Mouse (Mus musculus) stomach, postnatal 0 days (tissue): ENCODE measurements at regions not wholly inside any gene's neighbourhood (a gene's known extent, or its start where the extent isn't known, plus 50 kb on each side); places are given as distances from the start of the nearest gene placed in this dataset.

Source experiments
- CTCF ChIP-seq: IDR thresholded peaks from 2 replicates; pipeline ENCODE4 v1.5.1; 2016; ENCODE audit warnings: antibody characterized with exemption, low read depth, mild to moderate bottlenecking, moderate library complexity
- EP300 ChIP-seq: optimal IDR thresholded peaks from 2 replicates; pipeline ENCODE3; 2016; ENCODE audit warnings: antibody characterized with exemption

GRCm38 (mm10) chr8:35110286-35110685 lies 655.3 kb upstream of the Gm19410 start:
- TF ChIP-seq CTCF (no peak), EP300 (no peak)
